Mouse (Mus musculus): ENCODE results near the gene Olfr124. TPM values are rescaled to one million over a fixed set of nuclear protein-coding genes. Genes with fewer than 3 reads are reported as not detected.

The Olfr124 gene
- polyA plus RNA-seq (2015; fragmentation: Nextera tagmentation; extraction: Ambion mirVana) = not detected in 2 replicates

GRCm38 (mm10) chr17:37799588-37799987 lies at the start of gene Olfr124:
Gene Olfr124, plus strand, starts transcription at chr17:37799888.

GRCm38 (mm10) chr17:37768307-37768706 lies 31.4 kb upstream of the Olfr124 start, which contains the start of gene Olfr122:
Gene Olfr122, plus strand, starts transcription at chr17:37768607.

GRCm38 (mm10) chr17:37793229-37793628 lies 6.5 kb upstream of the Olfr124 start, which contains the start of gene Olfr123:
Gene Olfr123, plus strand, starts transcription at chr17:37793529.

GRCm38 (mm10) chr17:37832649-37833048 lies 33.0 kb downstream of the Olfr124 start, which contains the start of gene Olfr125:
Gene Olfr125, plus strand, starts transcription at chr17:37832949.

GRCm38 (mm10) chr17:37847183-37847582 lies 47.5 kb downstream of the Olfr124 start, which contains the start of gene Olfr126:
Gene Olfr126, plus strand, starts transcription at chr17:37847483.

Other genes with a start within 250 kb of the Olfr124 start
- gene Olfr112, start 230.4 kb upstream of the Olfr124 start, polyA plus RNA-seq (2015; fragmentation: Nextera tagmentation; extraction: Ambion mirVana) = not detected in 2 replicates
- gene Olfr113, start 222.2 kb upstream of the Olfr124 start, polyA plus RNA-seq (2015; fragmentation: Nextera tagmentation; extraction: Ambion mirVana) = not detected in 2 replicates
- not detected in 2 replicates for gene Olfr114, start 207.1 kb upstream of the Olfr124 start, polyA plus RNA-seq (2015; fragmentation: Nextera tagmentation; extraction: Ambion mirVana)
- not detected in 2 replicates for gene Olfr115, start 172.8 kb upstream of the Olfr124 start, polyA plus RNA-seq (2015; fragmentation: Nextera tagmentation; extraction: Ambion mirVana)
- not detected in 2 replicates for gene Olfr116, start 172.7 kb upstream of the Olfr124 start, polyA plus RNA-seq (2015; fragmentation: Nextera tagmentation; extraction: Ambion mirVana)
- gene Olfr117, start 136.1 kb upstream of the Olfr124 start, polyA plus RNA-seq (2015; fragmentation: Nextera tagmentation; extraction: Ambion mirVana) = not detected in 2 replicates
- not detected in 2 replicates for gene Olfr118, start 132.9 kb upstream of the Olfr124 start, polyA plus RNA-seq (2015; fragmentation: Nextera tagmentation; extraction: Ambion mirVana)
- gene Olfr119, start 103.3 kb upstream of the Olfr124 start, polyA plus RNA-seq (2015; fragmentation: Nextera tagmentation; extraction: Ambion mirVana) = not detected in 2 replicates
- gene Olfr120, start 78.1 kb upstream of the Olfr124 start, polyA plus RNA-seq (2015; fragmentation: Nextera tagmentation; extraction: Ambion mirVana) = not detected in 2 replicates
- gene Olfr121, start 51.0 kb upstream of the Olfr124 start, polyA plus RNA-seq (2015; fragmentation: Nextera tagmentation; extraction: Ambion mirVana) = not detected in 2 replicates
- not detected in 2 replicates for gene Olfr122, start 31.3 kb upstream of the Olfr124 start, polyA plus RNA-seq (2015; fragmentation: Nextera tagmentation; extraction: Ambion mirVana)
- not detected in 2 replicates for gene Olfr123, start 6.4 kb upstream of the Olfr124 start, polyA plus RNA-seq (2015; fragmentation: Nextera tagmentation; extraction: Ambion mirVana)
- gene Olfr125, start 33.1 kb downstream of the Olfr124 start, polyA plus RNA-seq (2015; fragmentation: Nextera tagmentation; extraction: Ambion mirVana) = not detected in 2 replicates
- gene Olfr126, start 47.6 kb downstream of the Olfr124 start, polyA plus RNA-seq (2015; fragmentation: Nextera tagmentation; extraction: Ambion mirVana) = not detected in 2 replicates
- gene Olfr127, start 100.5 kb downstream of the Olfr124 start, polyA plus RNA-seq (2015; fragmentation: Nextera tagmentation; extraction: Ambion mirVana) = not detected in 2 replicates
- gene Olfr128, start 120.7 kb downstream of the Olfr124 start, polyA plus RNA-seq (2015; fragmentation: Nextera tagmentation; extraction: Ambion mirVana) = not detected in 2 replicates
- not detected in 2 replicates for gene Olfr761, start 153.2 kb downstream of the Olfr124 start, polyA plus RNA-seq (2015; fragmentation: Nextera tagmentation; extraction: Ambion mirVana)